Mouse (Mus musculus) activated CD4-positive, CD25-positive, alpha-beta regulatory T cell, adult 4 months (primary cell): Measurements from ENCODE around the gene Ppip5k1. TPM values are rescaled to one million over a fixed set of nuclear protein-coding genes. Genes with fewer than 3 reads are reported as not detected.

Experiments
- ATAC-seq: one replicate; pipeline ENCODE4 v1.8.0; 2017
- polyA plus RNA-seq, 2 experiments: library from polyadenylated mRNA; unstranded; fragments of 100-300 nt; shearing (Covaris generic); gene quantifications; one replicate each; pipeline ENCODE4 v1.2.1; 2017

The Ppip5k1 gene
- polyA plus RNA-seq, 2 experiments from 2014 or later: 9.6 to 9.8 TPM

DNA sequence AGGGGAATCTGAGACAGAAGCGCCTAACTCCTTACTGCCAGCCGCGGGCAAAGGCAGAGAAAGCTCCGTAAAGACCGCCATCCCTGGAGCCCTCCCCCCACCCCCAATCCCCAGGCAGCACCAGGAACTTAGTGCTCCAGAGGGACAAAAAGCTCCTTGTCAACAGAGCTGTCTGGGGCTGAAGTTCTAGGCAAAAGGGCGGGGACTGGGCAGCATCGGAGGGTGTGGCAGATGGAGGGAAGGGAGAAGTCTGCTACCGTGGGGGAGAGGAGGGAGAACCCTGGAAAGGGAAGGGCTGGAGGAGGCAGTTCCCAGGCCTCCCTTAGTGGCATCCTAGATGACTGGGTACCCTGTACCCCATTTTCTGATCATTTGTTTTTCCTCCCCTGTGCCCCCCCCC is 57.1 kb downstream of the Ppip5k1 start:
- ATAC-seq: no peak

DNA sequence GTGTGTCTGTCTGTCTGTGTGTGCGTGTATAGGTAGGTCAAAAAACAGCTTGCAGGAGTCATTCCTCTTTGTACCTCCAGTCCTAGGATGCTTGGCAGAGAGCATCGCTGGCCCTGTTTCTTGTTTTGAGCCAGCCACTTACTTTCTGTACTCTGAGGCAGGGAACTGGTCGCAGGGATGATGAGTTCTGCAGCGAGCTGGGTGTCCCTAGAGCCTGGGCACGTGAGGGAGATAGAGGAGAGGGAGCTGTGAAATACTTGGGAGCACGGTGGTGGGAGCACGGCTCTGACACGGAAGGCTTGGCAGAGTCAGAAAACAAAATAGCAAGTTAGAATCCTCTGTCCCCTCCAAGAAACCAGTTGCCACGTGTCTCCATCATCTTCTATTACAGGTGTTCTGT is 57.5 kb downstream of the Ppip5k1 start:
- no peak for ATAC-seq

GRCm38 (mm10) chr2:121296754-121297231 is 58.4 kb downstream of the Ppip5k1 start:
- ATAC-seq: no peak

DNA sequence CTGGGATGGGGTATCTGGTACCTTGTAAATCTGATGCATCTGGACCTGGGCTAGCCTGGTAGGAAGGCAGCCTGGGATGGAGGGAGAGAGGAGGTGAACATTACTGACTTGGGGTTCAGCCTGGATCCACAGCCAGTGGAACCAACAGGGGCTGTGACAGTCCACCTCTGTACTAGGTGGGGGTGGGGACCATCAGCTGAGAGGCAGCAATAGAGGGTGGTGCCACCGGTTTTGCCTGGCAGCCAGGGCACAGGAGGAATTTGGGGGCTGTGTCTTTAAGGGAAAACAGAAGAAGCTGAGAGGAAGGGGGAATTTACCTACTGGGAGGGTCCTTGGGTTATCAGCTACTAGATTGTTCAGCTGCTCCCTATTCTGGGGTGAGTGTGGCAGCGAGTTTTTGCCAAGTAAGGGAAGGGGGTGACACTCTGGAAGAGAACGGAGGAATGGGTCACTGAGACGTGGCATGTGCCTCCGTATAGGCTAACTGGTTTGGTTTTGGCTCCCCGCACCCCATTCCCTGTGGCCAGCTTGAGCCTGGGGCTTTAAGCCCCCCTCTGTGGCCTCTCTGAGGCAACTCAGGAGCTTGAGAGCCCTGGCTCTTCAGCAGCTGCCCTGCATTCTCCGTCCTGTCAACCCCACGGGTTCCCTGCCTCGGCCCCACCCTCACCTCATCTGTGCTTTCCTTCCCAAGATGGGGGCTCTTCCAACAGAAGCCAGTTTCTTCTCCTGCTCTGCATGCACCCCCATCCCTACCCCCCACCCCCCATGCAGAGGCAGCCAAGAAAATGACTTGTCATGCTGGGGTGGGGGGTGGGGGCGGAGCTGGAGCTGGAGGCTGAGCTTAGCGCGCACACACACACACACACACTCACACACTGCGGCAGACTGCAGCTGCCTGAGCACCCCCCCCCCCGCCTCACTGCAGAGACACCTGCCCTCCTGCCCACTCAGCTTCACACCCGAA is 59.3 kb downstream of the Ppip5k1 start:
- no peak for ATAC-seq

DNA sequence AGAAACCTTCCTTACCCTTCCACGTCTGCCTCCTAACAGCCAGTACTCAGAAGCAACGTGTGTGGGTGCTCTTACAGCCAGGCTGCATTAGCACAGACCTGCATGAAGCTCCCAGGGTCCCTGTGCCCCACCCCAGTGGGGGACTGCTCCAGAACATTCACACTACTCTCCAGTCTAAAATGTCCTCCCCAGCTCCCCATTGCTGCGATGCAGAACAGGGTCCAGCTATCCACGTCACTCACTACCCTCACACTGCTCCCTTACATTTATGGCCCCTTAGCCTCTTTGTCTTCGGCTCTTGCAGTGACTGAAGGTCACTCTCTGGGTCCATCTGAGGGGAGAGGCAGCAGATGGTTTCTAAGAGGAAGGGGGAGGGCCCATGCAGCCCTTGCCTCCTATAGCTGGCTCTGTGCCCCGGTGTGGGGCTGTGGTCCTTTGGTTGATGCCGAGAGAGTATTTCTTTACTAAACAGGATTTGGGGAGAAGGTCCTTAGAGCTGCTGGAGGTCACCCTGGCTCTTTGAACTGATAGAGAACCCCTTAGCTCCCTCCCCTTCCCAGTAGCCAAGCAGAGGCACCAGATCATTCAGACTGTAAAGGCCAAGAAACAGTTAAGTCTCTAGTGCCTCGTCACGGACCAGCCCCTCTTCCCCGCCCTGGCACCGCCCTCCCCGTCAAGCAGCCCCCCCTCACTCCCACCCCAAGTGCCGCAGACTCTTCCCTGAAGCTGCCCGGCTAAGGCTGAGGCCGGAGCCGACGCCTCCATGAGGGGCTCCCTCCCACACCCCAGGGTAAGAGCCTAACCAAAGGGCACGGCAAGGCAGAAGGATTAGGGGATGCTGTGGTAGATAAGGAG is 60.2 kb downstream of the Ppip5k1 start:
- ATAC-seq: no peak

DNA sequence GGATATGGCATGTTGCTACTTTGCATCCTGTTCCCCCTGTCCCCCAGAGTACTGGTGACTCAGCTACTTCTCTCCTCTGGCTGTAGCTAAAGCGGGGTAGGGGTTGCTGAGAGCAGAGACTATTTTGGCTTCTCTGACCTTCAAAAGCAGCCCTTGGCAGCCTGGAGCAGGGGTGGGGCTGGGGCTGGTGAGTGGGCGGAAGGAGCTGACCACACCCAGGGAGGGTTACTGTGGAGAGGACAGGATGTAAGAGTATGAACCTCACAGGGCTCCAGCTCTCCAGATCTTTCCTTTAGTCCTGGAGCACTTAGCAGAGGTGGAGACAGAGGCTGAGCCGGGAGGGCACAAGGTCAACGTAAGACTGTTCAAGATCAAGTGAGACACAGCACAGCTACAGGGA is 61.0 kb downstream of the Ppip5k1 start:
- no peak for ATAC-seq

- no peak for ATAC-seq
These were observed 62.7 kb downstream of the Ppip5k1 start for GRCm38 (mm10) chr2:121292316-121293013.

- no peak for ATAC-seq
These were observed 65.3 kb downstream of the Ppip5k1 start for GRCm38 (mm10) chr2:121289730-121290540.

DNA sequence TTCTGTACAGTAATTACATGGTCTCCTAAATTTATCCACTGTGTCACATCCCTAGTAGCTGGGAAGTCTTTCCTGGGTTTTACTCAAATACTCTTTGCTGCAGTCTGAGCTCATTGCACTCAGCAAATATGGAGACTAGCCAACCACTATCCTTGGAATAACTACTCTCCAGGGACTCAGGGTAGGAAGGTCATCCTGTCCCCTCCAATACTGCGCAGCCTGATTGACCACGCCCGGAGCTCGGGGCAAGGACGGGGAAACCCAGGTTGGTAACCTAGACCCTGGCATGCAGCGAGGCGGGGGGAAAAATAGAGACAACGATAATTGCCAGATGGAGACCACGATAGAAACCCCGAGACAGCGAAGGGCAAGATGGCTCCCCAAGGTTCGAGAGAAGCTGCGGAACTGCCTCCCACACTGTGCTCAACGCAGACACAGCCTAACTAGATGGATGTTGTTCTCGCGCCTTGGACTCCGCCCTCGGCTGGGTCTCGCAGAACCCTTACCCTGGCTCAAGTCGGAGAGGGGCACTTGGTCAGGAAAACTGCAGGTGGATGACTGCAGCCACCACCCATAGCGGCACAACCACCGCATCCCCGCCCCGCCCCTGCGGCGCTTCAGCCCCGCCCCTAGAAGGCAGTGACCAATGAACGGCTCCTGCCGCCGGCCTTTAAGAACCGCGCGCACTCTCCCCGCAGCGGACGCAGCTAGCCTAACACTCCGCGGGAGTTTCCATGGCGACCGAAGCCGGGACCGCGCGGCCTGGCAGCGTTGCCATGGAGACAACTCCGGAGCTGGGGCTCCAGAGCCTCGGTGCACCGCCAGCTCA is 66.1 kb downstream of the Ppip5k1 start, which contains the start of gene Map1a:
Gene Map1a (plus strand): TSS at position 700 of the 829 bp plus-strand sequence.
- peak; percentile 95 for ATAC-seq

- no peak for ATAC-seq
These were observed 67.3 kb downstream of the Ppip5k1 start for GRCm38 (mm10) chr2:121287850-121288249.

DNA sequence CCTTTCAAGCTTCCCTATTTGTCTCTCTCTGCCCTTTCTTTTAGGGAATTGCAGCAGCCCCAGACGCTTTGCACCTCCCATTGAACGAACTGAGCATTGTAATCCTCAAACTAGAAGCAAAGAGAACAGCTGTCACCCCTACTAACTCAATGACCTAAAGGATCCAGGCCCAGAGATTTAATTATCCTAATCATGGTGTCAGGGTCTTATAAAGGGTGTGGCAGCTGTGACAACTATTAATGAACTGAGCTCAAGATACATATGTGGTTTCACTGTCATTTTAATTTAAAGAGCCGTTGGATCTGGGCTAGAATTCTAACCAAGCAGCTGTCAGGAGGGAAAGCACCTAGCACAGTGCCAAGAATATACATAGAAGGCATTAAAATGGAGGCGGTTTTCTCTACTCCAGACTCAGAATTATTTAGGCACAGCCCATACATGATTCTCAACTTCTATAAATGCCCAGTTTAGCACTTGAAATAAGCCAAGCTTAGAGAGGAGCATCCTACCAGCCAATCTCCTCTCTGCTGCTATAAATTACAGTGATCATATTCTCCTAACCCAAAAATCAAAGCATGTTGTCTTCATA is 83.2 kb downstream of the Ppip5k1 start:
- no peak for ATAC-seq

DNA sequence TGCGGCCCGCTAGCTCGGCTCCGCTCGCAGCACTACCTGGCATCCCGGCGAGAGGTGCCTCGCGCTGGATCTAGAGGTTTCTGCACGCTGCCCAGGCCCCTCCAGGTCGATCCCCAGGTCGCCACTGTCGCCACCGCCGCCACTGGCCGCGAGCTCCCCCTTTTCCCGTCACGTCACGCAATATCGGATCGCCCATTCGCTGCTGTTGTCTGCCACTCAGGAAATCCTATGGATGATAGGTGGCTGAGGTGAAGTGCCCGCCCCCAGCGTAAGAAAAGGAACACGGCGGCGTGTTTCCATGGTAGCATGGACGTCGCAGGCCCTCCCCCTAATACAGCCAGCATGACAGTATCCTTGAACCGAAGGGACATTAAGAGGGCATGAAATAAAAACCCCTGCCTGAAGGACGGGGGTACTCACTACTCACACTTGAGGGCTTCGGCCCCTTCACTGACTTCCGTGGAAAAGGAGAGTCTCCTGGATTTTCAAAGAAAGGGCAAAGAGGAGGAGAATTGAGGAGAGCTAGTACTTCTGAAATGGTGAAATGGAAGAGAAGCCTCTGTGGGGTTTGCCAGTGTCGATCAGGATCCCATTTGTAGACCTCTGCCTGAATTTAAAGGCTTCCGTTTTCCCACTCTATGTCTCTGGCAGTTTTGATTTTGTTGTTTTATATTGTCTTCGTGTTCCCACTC is 83.8 kb downstream of the Ppip5k1 start, which contains the start of gene Trp53bp1:
Gene Trp53bp1 (minus strand): TSS at position 172 of the 692 bp plus-strand sequence.
- peak; percentile 100 for ATAC-seq

DNA sequence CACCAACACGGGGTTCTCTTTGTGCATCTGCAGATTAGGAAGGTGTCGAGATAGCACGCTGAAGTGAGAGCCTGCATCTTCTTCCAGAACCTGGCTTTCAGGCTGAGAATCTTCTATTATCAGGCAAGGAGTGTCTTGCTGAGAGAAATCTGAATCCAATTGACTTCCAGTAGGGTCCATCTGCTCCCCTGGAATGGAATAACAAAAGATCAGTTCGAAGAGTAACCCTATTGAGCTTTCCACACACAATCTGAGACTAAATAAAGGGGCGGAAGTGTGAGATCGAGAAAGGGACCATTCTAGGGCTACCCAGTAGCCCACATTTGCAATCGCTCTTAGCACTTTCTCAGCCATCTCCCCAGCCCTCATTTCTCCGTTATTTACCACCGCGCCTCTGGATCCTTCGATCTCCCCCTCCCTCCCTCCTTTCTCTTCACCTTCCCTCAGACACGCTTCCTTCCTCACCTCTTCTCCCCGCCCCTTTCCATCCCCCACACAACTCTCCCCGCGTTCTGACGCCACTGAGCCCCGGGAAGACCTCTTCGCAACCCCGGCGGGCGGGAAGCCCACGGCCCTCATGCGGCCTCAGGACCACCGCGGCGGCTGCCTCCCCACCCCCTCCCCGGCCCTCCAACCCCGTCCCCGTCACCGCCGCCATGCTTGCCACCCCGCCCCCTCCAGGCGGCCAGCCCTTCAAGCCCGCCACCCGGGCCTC is 84.5 kb downstream of the Ppip5k1 start:
- ATAC-seq: peak; percentile 28

DNA sequence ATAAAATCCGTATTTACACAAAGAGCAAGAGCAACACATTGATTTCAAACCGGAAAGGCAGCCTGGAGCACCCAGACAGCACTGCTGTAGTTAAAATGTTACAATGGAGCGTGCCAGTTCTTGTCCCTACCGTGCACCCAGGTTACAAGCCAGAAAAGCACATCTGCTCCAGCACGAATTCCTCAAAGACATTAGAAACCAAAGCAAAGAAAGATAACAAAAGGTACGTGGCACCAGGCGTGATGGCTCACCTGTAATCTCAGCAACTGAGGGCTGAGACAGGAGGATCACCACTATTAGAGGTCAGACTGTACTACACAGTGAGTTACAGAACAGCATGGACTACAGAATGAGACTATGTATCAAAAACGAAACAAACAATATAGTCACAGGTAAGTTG is 86.8 kb downstream of the Ppip5k1 start:
- no peak for ATAC-seq
